Mouse (Mus musculus) kidney, adult 2 months (tissue): Measurements from ENCODE around the gene Pik3c2g. TPM values are rescaled to one million over a fixed set of nuclear protein-coding genes. Genes with fewer than 3 reads are reported as not detected.

Experiments used
- DNase-seq: peaks from one replicate; pipeline ENCODE4 v3.0.0; 2021
- H3K27ac ChIP-seq: fragments of 200-500 bp; 2 replicates; pipeline ENCODE4 v1.5.1; 2012; ENCODE audit warnings: low read depth, low read length, control low read depth, inconsistent platforms; ENCODE audit not compliant: insufficient read depth
- H3K27me3 ChIP-seq: fragments of 200-500 bp; replicated peaks from 2 replicates; pipeline ENCODE4 v1.6.1; 2012; ENCODE audit warnings: mild to moderate bottlenecking, moderate library complexity, low read length, inconsistent platforms; ENCODE audit not compliant: control insufficient read depth, insufficient read depth
- H3K36me3 ChIP-seq: fragments of 200-500 bp; 2 replicates; pipeline ENCODE4 v1.6.1; 2012; ENCODE audit warnings: mild to moderate bottlenecking, moderate library complexity, low read length, inconsistent platforms; ENCODE audit not compliant: control insufficient read depth, insufficient read depth
- H3K4me1 ChIP-seq: fragments of 200-500 bp; 2 replicates; pipeline ENCODE4 v1.6.1; 2011; ENCODE audit warnings: low read length; ENCODE audit not compliant: control insufficient read depth, insufficient read depth
- H3K4me3 ChIP-seq: fragments of 200-500 bp; 2 replicates; pipeline ENCODE4 v1.5.1; 2011; ENCODE audit warnings: mild to moderate bottlenecking, low read depth, low read length, control low read depth; ENCODE audit not compliant: insufficient read depth
- CTCF ChIP-seq: fragments of 200-500 bp; conservative IDR thresholded peaks from 2 replicates; pipeline ENCODE4 v1.5.1; 2011; ENCODE audit warnings: low read depth, mild to moderate bottlenecking, control low read depth, low read length, moderate library complexity, mixed read lengths; ENCODE audit not compliant: insufficient read depth, insufficient read length
- POLR2A ChIP-seq: fragments of 200-500 bp; IDR thresholded peaks from one replicate; pipeline ENCODE4 v1.6.1; 2011; ENCODE audit warnings: low read depth, low read length, control low read depth
- WGBS: fragments of 180-500 bp; shearing (Covaris S2); methylation state at CpG from one replicate; pipeline ENCODE4 v1.1.7; 2018; 5-methylcytosine and 5-hydroxymethylcytosine counted together
- polyA plus RNA-seq: library from polyadenylated mRNA; depleted of rRNA; stranded (reverse); fragments of >200 nt; gene quantifications from 2 replicates; pipeline ENCODE4 v1.2.3, GENCODE M21; 2012

Gene Pik3c2g
- polyA plus RNA-seq, 1 experiment: 11.8 TPM

DNA sequence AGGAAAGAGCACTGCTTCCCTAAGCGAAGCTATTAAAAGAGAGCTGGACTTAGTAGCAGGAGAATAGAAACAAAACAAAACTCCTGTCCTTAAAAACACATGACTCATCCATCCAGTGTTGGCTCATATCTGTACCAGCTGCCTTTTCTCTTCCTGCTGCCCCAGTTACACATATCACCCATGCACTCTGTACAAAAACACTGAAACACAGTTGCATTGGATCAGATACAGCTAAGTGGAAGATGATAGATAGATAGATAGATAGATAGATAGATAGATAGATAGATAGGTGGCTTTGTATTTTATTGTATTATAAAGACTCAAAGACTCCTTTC lies 291.3 kb downstream of the Pik3c2g start:
- TF ChIP-seq POLR2A (no peak), CTCF (no peak)
- WGBS: 66% methylated on average over 1 of the region's 1 CpGs

DNA sequence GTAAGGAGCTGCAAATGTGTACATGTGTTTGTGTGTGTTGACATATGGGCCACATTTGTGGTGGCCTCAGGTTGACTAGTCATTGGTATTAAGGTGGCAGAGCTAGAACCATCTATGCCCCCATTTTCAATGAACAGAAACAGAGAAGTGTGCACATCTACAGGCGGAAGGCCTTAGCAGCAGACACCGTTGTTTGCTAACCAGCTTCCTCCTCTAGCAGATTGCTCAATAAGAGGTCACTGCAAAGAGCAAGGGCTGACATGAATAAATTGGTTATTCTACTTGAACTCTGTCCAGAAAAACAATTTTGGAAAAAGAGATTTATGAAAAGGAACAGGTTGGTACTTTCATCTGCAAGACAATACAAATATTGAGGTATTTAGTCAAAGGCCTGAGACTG lies 295.1 kb downstream of the Pik3c2g start:
- Histone ChIP-seq H3K4me3 (no peak overlapping the region), H3K27me3 (no peaks in the 10 kb centered on the region), H3K27ac (no peak overlapping the region), H3K36me3 (no peaks in the 10 kb centered on the region), H3K4me1 (no peaks in the 10 kb centered on the region)
- no peak for DNase-seq
- 67% methylated on average over 2 of the region's 2 CpGs for WGBS
- TF ChIP-seq POLR2A (no peak), CTCF (no peak)

More for the DNA sequence above, 291.3 kb downstream of the Pik3c2g start:
- Histone ChIP-seq H3K27ac (no peak overlapping the region), H3K36me3 (no peaks in the 10 kb centered on the region), H3K4me1 (no peaks in the 10 kb centered on the region), H3K27me3 (no peaks in the 10 kb centered on the region), H3K4me3 (no peak overlapping the region)
- DNase-seq: no peak

DNA sequence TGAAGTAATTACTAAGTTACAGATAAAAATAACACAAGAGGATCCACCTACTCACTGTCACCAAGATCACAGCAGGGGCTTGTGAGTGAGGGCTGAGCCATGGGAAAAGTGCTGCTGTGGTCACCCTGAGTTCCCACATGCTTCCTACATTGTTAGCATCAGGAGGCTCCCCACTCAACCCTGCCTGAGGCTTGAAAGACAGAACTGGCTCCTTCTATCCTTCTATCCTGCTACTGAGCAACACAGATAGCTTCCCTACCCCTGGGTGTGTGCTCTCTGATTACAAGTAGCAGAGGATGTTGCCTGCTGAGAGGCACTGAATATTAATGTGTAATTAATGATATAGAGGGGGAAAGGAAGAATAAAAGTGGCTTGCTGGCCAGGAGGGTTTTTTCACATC lies 300.2 kb downstream of the Pik3c2g start:
- Histone ChIP-seq H3K4me3 (no peak overlapping the region), H3K4me1 (no peaks in the 10 kb centered on the region), H3K27ac (no peak overlapping the region), H3K27me3 (no peaks in the 10 kb centered on the region), H3K36me3 (no peaks in the 10 kb centered on the region)
- DNase-seq: no peak
- TF ChIP-seq CTCF: no peak
- no peak for TF ChIP-seq POLR2A

DNA sequence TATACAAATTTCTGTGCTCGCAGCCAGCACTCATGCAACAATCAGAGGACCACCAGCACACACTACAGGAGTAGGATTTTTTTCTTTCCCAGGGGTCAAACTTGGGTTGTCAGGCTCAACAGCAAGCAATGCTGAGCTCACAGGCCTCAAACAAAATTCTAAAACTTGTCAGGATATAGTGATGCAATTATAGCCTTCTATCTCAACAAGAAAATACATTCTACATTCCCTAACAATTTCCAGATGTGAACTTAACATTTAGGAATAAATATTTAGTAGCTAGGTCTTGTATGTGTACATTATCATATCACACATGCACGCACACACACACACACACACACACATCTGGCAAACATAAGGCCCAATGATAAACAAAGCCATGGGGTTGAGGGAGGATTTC lies 308.6 kb downstream of the Pik3c2g start:
- Histone ChIP-seq H3K4me1 (no peaks in the 10 kb centered on the region), H3K27me3 (no peaks in the 10 kb centered on the region), H3K27ac (no peak overlapping the region), H3K4me3 (no peak overlapping the region), H3K36me3 (no peaks in the 10 kb centered on the region)
- 80% methylated on average over 2 of the region's 2 CpGs for WGBS
- DNase-seq: no peak
- TF ChIP-seq CTCF (no peak), POLR2A (no peak)

DNA sequence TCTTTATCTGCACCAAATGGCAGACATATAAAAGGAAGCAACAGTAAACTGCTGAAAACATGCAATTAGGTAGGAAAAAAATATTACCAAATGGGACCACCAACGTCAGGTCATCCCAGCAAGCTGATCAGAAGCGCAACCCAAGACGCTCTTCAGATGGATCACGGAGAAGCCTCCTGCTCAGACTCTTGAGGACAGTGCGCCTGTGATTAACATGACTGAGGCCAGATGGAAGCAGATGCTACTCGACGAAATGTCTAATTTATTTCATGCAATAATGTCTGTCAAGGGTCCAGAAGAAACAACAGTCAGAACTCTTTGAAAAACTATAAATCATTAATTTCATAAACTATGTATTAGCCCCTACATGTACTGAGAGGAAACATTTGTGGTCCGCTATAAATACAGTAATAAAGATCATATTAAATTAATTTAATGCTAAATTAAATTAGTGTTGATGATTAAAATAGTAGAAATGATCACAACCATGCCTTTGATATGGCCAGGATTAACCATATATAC lies 312.7 kb downstream of the Pik3c2g start:
- no peaks in the 10 kb centered on the region; the same call in 1 of the 2 replicates for H3K4me1 ChIP-seq
- TF ChIP-seq POLR2A: no peak
- TF ChIP-seq CTCF: no peak
- H3K36me3 ChIP-seq: no peaks in the 10 kb centered on the region
- no peaks in the 10 kb centered on the region for H3K27me3 ChIP-seq
- DNase-seq: no peak
- H3K4me3 ChIP-seq: no peak overlapping the region
- no peak overlapping the region for H3K27ac ChIP-seq
- 81% methylated on average over 8 of the region's 8 CpGs for WGBS

DNA sequence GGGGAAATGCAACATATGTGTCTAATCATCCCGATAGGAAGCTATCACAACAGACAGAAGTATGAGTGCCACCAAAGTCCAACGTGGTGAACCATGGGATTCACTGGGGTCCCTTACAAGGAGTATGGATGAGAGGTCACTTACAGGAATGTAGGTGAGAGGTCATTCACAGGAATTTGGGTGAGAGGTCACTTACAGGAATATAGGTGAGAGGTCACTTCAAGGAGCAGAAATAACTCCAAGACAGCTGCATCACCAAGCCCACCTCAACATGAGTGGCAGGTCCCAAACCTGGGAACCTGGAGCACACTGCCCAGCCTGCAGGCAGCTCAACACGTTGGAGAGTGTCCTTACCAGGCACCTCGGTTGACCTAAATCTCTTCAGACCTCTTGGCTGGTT lies 314.8 kb downstream of the Pik3c2g start:
- TF ChIP-seq CTCF (no peak), POLR2A (no peak)
- no peaks in the 10 kb centered on the region for H3K27me3 ChIP-seq
- no peak overlapping the region for H3K4me3 ChIP-seq
- no peaks in the 10 kb centered on the region; the same call in 1 of the 2 replicates for H3K4me1 ChIP-seq
- peak; percentile 14 for DNase-seq
- WGBS: 46% methylated on average over 4 of the region's 4 CpGs
- no peaks in the 10 kb centered on the region for H3K36me3 ChIP-seq
- no peak overlapping the region for H3K27ac ChIP-seq

DNA sequence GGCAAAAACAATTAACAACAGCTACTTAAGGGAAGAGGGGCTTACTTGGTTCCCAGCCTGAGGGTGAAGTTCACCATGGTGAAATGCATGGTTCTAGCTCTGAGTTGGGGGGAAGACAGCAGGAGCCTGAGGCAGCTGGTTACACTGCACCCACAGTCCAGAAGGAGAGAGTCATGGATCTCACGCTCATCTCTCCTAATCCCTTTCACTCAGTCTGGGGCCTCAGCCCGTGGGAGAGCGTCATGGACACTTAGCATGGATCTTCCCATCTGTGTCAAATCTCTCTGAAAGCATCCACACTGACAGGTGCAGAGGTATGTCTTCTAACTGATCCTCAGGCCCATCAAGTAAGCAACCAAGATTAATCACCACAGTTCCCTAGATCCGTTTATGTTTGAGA lies 320.1 kb downstream of the Pik3c2g start:
- DNase-seq: no peak
- H3K27ac ChIP-seq: no peak overlapping the region
- H3K36me3 ChIP-seq: no peaks in the 10 kb centered on the region
- no peak for TF ChIP-seq POLR2A
- TF ChIP-seq CTCF: no peak
- H3K27me3 ChIP-seq: no peaks in the 10 kb centered on the region
- H3K4me1 ChIP-seq: no peaks in the 10 kb centered on the region
- H3K4me3 ChIP-seq: no peak overlapping the region
- WGBS: 58% methylated on average over 4 of the region's 4 CpGs
